25 mouse cellular contexts compared by ENCODE assay signal in genomic region chr14:25173281-25173680, GRCm38 (mm10).
DNase-seq lines count a peak whose midpoint lies in the region; ATAC-seq and TF ChIP-seq lines count a peak whose summit lies in the region.
"Had no signal": no experiment of that assay in that cellular context is flagged by ENCODE, and none has a peak within 500 bp of the region (broad histone marks: within the 10 kb centered on the region; RNA-seq: fewer than 3 reads in every experiment).

No protein-coding gene starts in this region.

- 0 out of 2 replicates have a peak overlapping the region, but pooled peaks have one; percentile 11 for H3K27ac ChIP-seq in heart, postnatal 0 days (ENCODE audit: low read depth)
- no peak overlapping the region for H3K27ac ChIP-seq in lung, embryonic 16.5 days (ENCODE audit: low read length)
- H3K27ac ChIP-seq in stomach, embryonic 16.5 days (ENCODE audit: low read length): peak overlapping the region; percentile 68; the same call in 1 of the 2 replicates
- no peak overlapping the region for H3K27ac ChIP-seq in forebrain, embryonic 12.5 days
- H3K27ac ChIP-seq: heart, embryonic 10.5 days; hindbrain, postnatal 0 days; midbrain, embryonic 10.5 days; stomach, embryonic 15.5 days had no signal

- H3K9me3 ChIP-seq in heart, postnatal 0 days (replicated peaks; ENCODE audit: control insufficient read depth, low read length): no peaks in the 10 kb centered on the region
- H3K9me3 ChIP-seq in lung, embryonic 16.5 days (ENCODE audit: control insufficient read depth, low read length): no peaks in the 10 kb centered on the region
- no peaks in the 10 kb centered on the region for H3K9me3 ChIP-seq in stomach, embryonic 16.5 days (replicated peaks; ENCODE audit: control insufficient read depth, low read length)
- H3K9me3 ChIP-seq in forebrain, embryonic 12.5 days: no peaks in the 10 kb centered on the region
- H3K9me3 ChIP-seq: forebrain, embryonic 10.5 days; heart, embryonic 10.5 days; hindbrain, embryonic 10.5 days; midbrain, embryonic 10.5 days; stomach, embryonic 15.5 days had no signal

- no peak overlapping the region for H3K9ac ChIP-seq in heart, postnatal 0 days (replicated peaks; ENCODE audit: low read depth, low read length)
- no peak overlapping the region for H3K9ac ChIP-seq in lung, embryonic 16.5 days (ENCODE audit: low read length)
- H3K9ac ChIP-seq in stomach, embryonic 16.5 days (ENCODE audit: low read length): no peak overlapping the region
- H3K9ac ChIP-seq in forebrain, embryonic 12.5 days: no peak overlapping the region
- H3K9ac ChIP-seq: stomach, embryonic 15.5 days had no signal

- no peak for ATAC-seq in heart, postnatal 0 days (ENCODE audit: insufficient read depth, low read depth)
- ATAC-seq in lung, embryonic 16.5 days (ENCODE audit: low read depth): peak; percentile 34; the same call in 1 of the 2 replicates
- peak; percentile 56; the same call in 1 of the 2 replicates for ATAC-seq in stomach, embryonic 16.5 days (ENCODE audit: insufficient read depth, low FRiP score)
- ATAC-seq in forebrain, embryonic 12.5 days (ENCODE audit: low FRiP score): no peak
- ATAC-seq: hindbrain, postnatal 0 days; midbrain, embryonic 16.5 days had no signal

- no peak for TF ChIP-seq CTCF in heart, postnatal 0 days (IDR thresholded peaks at IDR 0.05; ENCODE audit: low read depth)

- H3K27me3 ChIP-seq in heart, postnatal 0 days (ENCODE audit: control insufficient read depth, insufficient read depth, low read length): no peaks in the 10 kb centered on the region
- no peaks in the 10 kb centered on the region for H3K27me3 ChIP-seq in lung, embryonic 16.5 days (ENCODE audit: control insufficient read depth, insufficient read depth, low read depth, low read length)
- no peaks in the 10 kb centered on the region for H3K27me3 ChIP-seq in stomach, embryonic 16.5 days (ENCODE audit: control insufficient read depth, insufficient read depth, low read length)
- no peaks in the 10 kb centered on the region for H3K27me3 ChIP-seq in forebrain, embryonic 12.5 days
- H3K27me3 ChIP-seq: stomach, embryonic 15.5 days had no signal

- no peak overlapping the region for H3K4me2 ChIP-seq in heart, postnatal 0 days (ENCODE audit: low read depth, low read length)
- no peak overlapping the region for H3K4me2 ChIP-seq in lung, embryonic 16.5 days (ENCODE audit: low read depth, low read length)
- H3K4me2 ChIP-seq in stomach, embryonic 16.5 days (ENCODE audit: low read depth, low read length): no peak overlapping the region
- H3K4me2 ChIP-seq in forebrain, embryonic 12.5 days: no peak overlapping the region
- H3K4me2 ChIP-seq: liver, embryonic 11.5 days; stomach, embryonic 15.5 days had no signal

- H3K36me3 ChIP-seq in heart, postnatal 0 days (replicated peaks; ENCODE audit: control insufficient read depth, insufficient read depth, low read length): no peaks in the 10 kb centered on the region
- H3K36me3 ChIP-seq in lung, embryonic 16.5 days (ENCODE audit: control insufficient read depth, insufficient read depth, low read length): no peaks in the 10 kb centered on the region
- H3K36me3 ChIP-seq in stomach, embryonic 16.5 days (ENCODE audit: control insufficient read depth, insufficient read depth, low read length): no peaks in the 10 kb centered on the region
- H3K36me3 ChIP-seq in forebrain, embryonic 12.5 days (replicated peaks): no peaks in the 10 kb centered on the region
- H3K36me3 ChIP-seq: forebrain, embryonic 10.5 days; heart, embryonic 10.5 days; hindbrain, embryonic 10.5 days; midbrain, embryonic 10.5 days; stomach, embryonic 15.5 days had no signal

- 67% methylated on average over 6 of the region's 6 CpGs for WGBS in heart, postnatal 0 days
- 33% methylated on average over 6 of the region's 6 CpGs for WGBS in lung, embryonic 16.5 days
- WGBS in stomach, embryonic 16.5 days: 28% methylated on average over 6 of the region's 6 CpGs
- 82% methylated on average over 6 of the region's 6 CpGs for WGBS in forebrain, embryonic 12.5 days

- TF ChIP-seq EP300 in heart, postnatal 0 days (IDR thresholded peaks at IDR 0.05; ENCODE audit: low read depth): no peak

- no peak overlapping the region for H3K4me3 ChIP-seq in heart, postnatal 0 days (ENCODE audit: low read depth, low read length)
- no peak overlapping the region for H3K4me3 ChIP-seq in lung, embryonic 16.5 days (ENCODE audit: low read length)
- no peak overlapping the region for H3K4me3 ChIP-seq in stomach, embryonic 16.5 days (replicated peaks; ENCODE audit: low read length)
- H3K4me3 ChIP-seq in forebrain, embryonic 12.5 days (replicated peaks): no peak overlapping the region
- H3K4me3 ChIP-seq: forebrain, embryonic 10.5 days; heart, embryonic 10.5 days; hindbrain, embryonic 10.5 days; midbrain, embryonic 10.5 days; stomach, embryonic 15.5 days had no signal

- 0 out of 2 replicates have a peak, but pooled peaks cover 8% of the 10 kb centered on the region for H3K4me1 ChIP-seq in heart, postnatal 0 days (ENCODE audit: control insufficient read depth, insufficient read depth)
- peaks cover 3% of the 10 kb centered on the region; the same call in 1 of the 2 replicates for H3K4me1 ChIP-seq in lung, embryonic 16.5 days (replicated peaks; ENCODE audit: control insufficient read depth, insufficient read depth, low read length)
- peaks cover 10% of the 10 kb centered on the region for H3K4me1 ChIP-seq in stomach, embryonic 16.5 days (ENCODE audit: control insufficient read depth, insufficient read depth, low read length)
- H3K4me1 ChIP-seq in forebrain, embryonic 12.5 days: peaks cover 5% of the 10 kb centered on the region; the same call in 1 of the 2 replicates

- DNase-seq in heart, postnatal 0 days (ENCODE audit: low spot score): no peak
- DNase-seq in heart, adult 8-10 months (ENCODE audit: low spot score): no peak
- DNase-seq in lung, postnatal 4 days: no peak
- peak; percentile 65 for DNase-seq in fibroblast of lung, adult 2 months (ENCODE audit: low read depth)
- DNase-seq in kidney, postnatal 36 days: no peak
- DNase-seq: adrenal gland, adult 8-10 months; cerebellum, adult 11-12 months; cerebellum, postnatal 10 days; kidney, adult 8-10 months; kidney, postnatal 14 days; lung, adult 18-20 months; right cerebral cortex, adult 18-20 months; right cerebral cortex, postnatal 4 days; thymus, adult 2 months had no signal

Comparison
In these comparisons a context has a peak if more than half of its experiments do, and no peak if none do; other contexts are left out.
1. ATAC-seq: peak in lung, embryonic 16.5 days (single experiment) and stomach, embryonic 16.5 days (single experiment); none in heart, postnatal 0 days (single experiment) and forebrain, embryonic 12.5 days (single experiment).
2. H3K27ac ChIP-seq: peak in heart, postnatal 0 days (single experiment) and stomach, embryonic 16.5 days (single experiment); none in lung, embryonic 16.5 days (single experiment) and forebrain, embryonic 12.5 days (single experiment).